Mouse (Mus musculus): ENCODE data around the gene Wdr73. TPM values are rescaled to one million over a fixed set of nuclear protein-coding genes. Genes with fewer than 3 reads are reported as not detected.

The Wdr73 gene
- total and polyA plus RNA-seq, 3 experiments: 4.3 to 7.7 (median 7.2) TPM

DNA sequence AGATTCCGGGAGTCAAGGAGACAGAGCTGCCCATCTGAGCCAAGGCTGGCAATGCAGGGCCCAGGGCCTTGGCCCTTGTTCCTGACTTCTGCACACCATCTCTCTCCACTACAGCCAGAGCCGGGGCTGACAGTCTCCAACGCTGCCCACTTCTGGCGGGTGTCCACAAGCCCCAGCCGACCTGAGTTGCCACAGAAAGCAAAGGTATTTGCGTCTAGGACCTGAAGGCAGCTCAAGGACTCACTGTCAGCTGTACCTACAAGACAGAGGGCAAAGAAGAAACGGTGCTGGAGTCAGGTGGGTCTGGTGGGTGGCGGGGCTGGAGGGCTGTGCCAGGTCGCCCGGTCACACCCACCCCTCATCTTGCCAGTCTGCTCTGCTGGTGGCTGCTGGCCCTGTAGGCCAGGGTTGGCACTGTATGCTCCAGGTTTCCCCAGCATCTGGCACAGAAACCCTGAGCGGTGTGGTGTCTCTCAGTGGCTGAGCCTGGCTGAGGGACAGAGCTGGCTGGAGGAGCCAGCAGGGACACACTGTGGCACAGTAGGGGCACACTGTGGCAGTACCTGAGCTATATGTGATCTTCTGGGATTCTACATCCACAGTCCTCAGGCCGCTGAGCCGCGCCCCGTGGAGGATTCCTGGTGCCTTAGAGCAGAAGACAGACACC lies 7.8 kb downstream of the Wdr73 start:
- no peak for DNase-seq
- no peak overlapping the region for H3K4me3 ChIP-seq
- no peak for TF ChIP-seq POLR2A (IDR thresholded peaks at IDR 0.05; ENCODE audit: insufficient read depth, low read depth, low read length)
- no peak for TF ChIP-seq EP300 (IDR thresholded peaks at IDR 0.05; ENCODE audit: insufficient read depth, low read depth, low read length)
- TF ChIP-seq CTCF (IDR thresholded peaks at IDR 0.05): no peak
- no peaks in the 10 kb centered on the region for H3K36me3 ChIP-seq (ENCODE audit: control insufficient read depth, insufficient read depth, low read length)
- 80% methylated on average over 15 of the region's 15 CpGs for WGBS
- H3K27me3 ChIP-seq (ENCODE audit: control insufficient read depth, insufficient read depth, low read length): no peaks in the 10 kb centered on the region
- H3K79me2 ChIP-seq (replicated peaks; ENCODE audit: control insufficient read depth, insufficient read depth, low read length): no peaks in the 10 kb centered on the region
- no peak overlapping the region for H3K9ac ChIP-seq (ENCODE audit: low read depth, low read length)
- intact Hi-C loops (cut with DNase I): no loop called here
- peak overlapping the region; percentile 67; the same call in 1 of the 2 replicates for H3K27ac ChIP-seq
- peaks cover 9% of the 10 kb centered on the region for H3K4me1 ChIP-seq (ENCODE audit: control insufficient read depth, insufficient read depth, low read length)

DNA sequence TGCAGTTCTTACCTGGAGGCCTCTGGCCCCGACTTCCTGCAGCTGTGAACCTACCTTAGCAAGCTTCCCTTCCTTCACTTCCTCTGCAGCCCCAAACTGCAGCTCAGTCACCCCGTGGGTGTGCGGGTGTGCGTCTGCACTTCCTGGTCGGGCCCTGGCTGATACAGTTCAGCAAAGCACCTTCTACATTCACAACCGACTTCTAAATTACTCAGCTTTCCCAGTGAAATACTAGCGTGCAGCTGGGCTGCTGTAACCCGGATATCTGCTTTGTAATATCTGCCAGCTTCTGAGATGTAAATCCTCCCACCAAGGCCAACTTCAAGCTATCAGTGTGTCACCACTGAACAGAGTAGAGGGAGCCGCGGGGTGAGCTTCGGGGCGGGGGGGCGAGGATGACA lies 11.2 kb downstream of the Wdr73 start:
- Histone ChIP-seq H3K27me3 (ENCODE audit: control insufficient read depth, insufficient read depth, low read length) (no peaks in the 10 kb centered on the region), H3K79me2 (replicated peaks; ENCODE audit: control insufficient read depth, insufficient read depth, low read length) (no peaks in the 10 kb centered on the region), H3K4me1 (ENCODE audit: control insufficient read depth, insufficient read depth, low read length) (peaks cover 9% of the 10 kb centered on the region), H3K4me3 (no peak overlapping the region), H3K36me3 (ENCODE audit: control insufficient read depth, insufficient read depth, low read length) (no peaks in the 10 kb centered on the region), H3K27ac (peak overlapping the region; percentile 51), H3K9ac (ENCODE audit: low read depth, low read length) (no peak overlapping the region)
- peak in 1 of 2 experiments; percentile 43 for DNase-seq
- TF ChIP-seq EP300 (IDR thresholded peaks at IDR 0.05; ENCODE audit: insufficient read depth, low read depth, low read length) (no peak), CTCF (IDR thresholded peaks at IDR 0.05) (no peak), POLR2A (IDR thresholded peaks at IDR 0.05; ENCODE audit: insufficient read depth, low read depth, low read length) (no peak)
- 53% methylated on average over 13 of the region's 13 CpGs for WGBS
- intact Hi-C loops (cut with DNase I): loop anchor here (5.0 to 10.0 kb wide), 3 partner anchors 137 to 247 kb away; partner anchors contain the start of gene Alpk3

- H3K36me3 ChIP-seq (ENCODE audit: control insufficient read depth, insufficient read depth, low read length): no peaks in the 10 kb centered on the region
- WGBS: 48% methylated on average over 9 of the region's 9 CpGs
- H3K9ac ChIP-seq (ENCODE audit: low read depth, low read length): no peak overlapping the region
- peak overlapping the region; percentile 51 for H3K27ac ChIP-seq
- DNase-seq: peak; percentile 49 to 59
- intact Hi-C loops (cut with DNase I): loop anchor here (5.0 to 10.0 kb wide), 3 partner anchors 138 to 248 kb away; partner anchors contain the start of gene Alpk3
- H3K27me3 ChIP-seq (ENCODE audit: control insufficient read depth, insufficient read depth, low read length): no peaks in the 10 kb centered on the region
- peaks cover 9% of the 10 kb centered on the region for H3K4me1 ChIP-seq (ENCODE audit: control insufficient read depth, insufficient read depth, low read length)
- no peaks in the 10 kb centered on the region for H3K79me2 ChIP-seq (replicated peaks; ENCODE audit: control insufficient read depth, insufficient read depth, low read length)
- no peak overlapping the region for H3K4me3 ChIP-seq
- no peak for TF ChIP-seq CTCF (IDR thresholded peaks at IDR 0.05)
- no peak for TF ChIP-seq EP300 (IDR thresholded peaks at IDR 0.05; ENCODE audit: insufficient read depth, low read depth, low read length)
- TF ChIP-seq POLR2A (IDR thresholded peaks at IDR 0.05; ENCODE audit: insufficient read depth, low read depth, low read length): no peak
These were observed 12.0 kb downstream of the Wdr73 start for GRCm38 (mm10) chr7:80889021-80889511.

- Histone ChIP-seq H3K27me3 (ENCODE audit: control insufficient read depth, insufficient read depth, low read length) (no peaks in the 10 kb centered on the region), H3K4me3 (no peak overlapping the region), H3K27ac (no peak overlapping the region), H3K4me1 (ENCODE audit: control insufficient read depth, insufficient read depth, low read length) (peaks cover 4% of the 10 kb centered on the region), H3K9ac (ENCODE audit: low read depth, low read length) (no peak overlapping the region), H3K36me3 (ENCODE audit: control insufficient read depth, insufficient read depth, low read length) (no peaks in the 10 kb centered on the region), H3K79me2 (replicated peaks; ENCODE audit: control insufficient read depth, insufficient read depth, low read length) (no peaks in the 10 kb centered on the region)
- whole genome bisulfite sequencing: 75% methylated on average over 7 of the region's 7 CpGs
- intact Hi-C loops (cut with DNase I): loop anchor here (5.0 to 10.0 kb wide), 3 partner anchors 139 to 249 kb away; partner anchors contain the start of gene Alpk3
- no peak for DNase-seq
- TF ChIP-seq POLR2A (IDR thresholded peaks at IDR 0.05; ENCODE audit: insufficient read depth, low read depth, low read length) (no peak), CTCF (IDR thresholded peaks at IDR 0.05) (no peak), EP300 (IDR thresholded peaks at IDR 0.05; ENCODE audit: insufficient read depth, low read depth, low read length) (no peak)
These were observed 12.5 kb downstream of the Wdr73 start for GRCm38 (mm10) chr7:80888595-80888994.

- no peak overlapping the region for H3K9ac ChIP-seq (ENCODE audit: low read depth, low read length)
- no peaks in the 10 kb centered on the region for H3K27me3 ChIP-seq (ENCODE audit: control insufficient read depth, insufficient read depth, low read length)
- H3K27ac ChIP-seq: no peak overlapping the region
- TF ChIP-seq CTCF (IDR thresholded peaks at IDR 0.05): peak; percentile 80
- no peak for TF ChIP-seq EP300 (IDR thresholded peaks at IDR 0.05; ENCODE audit: insufficient read depth, low read depth, low read length)
- no peak for DNase-seq
- no peaks in the 10 kb centered on the region for H3K79me2 ChIP-seq (replicated peaks; ENCODE audit: control insufficient read depth, insufficient read depth, low read length)
- no peaks in the 10 kb centered on the region for H3K36me3 ChIP-seq (ENCODE audit: control insufficient read depth, insufficient read depth, low read length)
- no peak overlapping the region for H3K4me3 ChIP-seq
- 36% methylated on average over 1 of the region's 1 CpGs for WGBS
- intact Hi-C loops (cut with DNase I): loop anchor here (2.0 to 10.0 kb wide), 4 partner anchors 142 to 269 kb away; partner anchors contain the start of gene Alpk3
- peaks cover 7% of the 10 kb centered on the region for H3K4me1 ChIP-seq (ENCODE audit: control insufficient read depth, insufficient read depth, low read length)
These were observed 15.4 kb downstream of the Wdr73 start for GRCm38 (mm10) chr7:80885666-80886065.
